Mouse (Mus musculus) forebrain, embryonic 16.5 days (tissue): ENCODE results near the gene Bcar3. TPM values are rescaled to one million over a fixed set of nuclear protein-coding genes. Genes with fewer than 3 reads are reported as not detected.

Experiments used
- ATAC-seq: fragments of 200-750 bp; cut with Nextera tagmentation; 2 replicates; pipeline ENCODE4 v1.8.0; 2017; ENCODE audit warnings: mild to moderate bottlenecking, moderate library complexity
- H3K27ac ChIP-seq: fragments of 300-500 bp; sonication (generic); 2 replicates; pipeline ENCODE4 v1.5.1; 2014; ENCODE audit warnings: low read length, control low read depth
- H3K27me3 ChIP-seq: fragments of 300-500 bp; sonication (generic); replicated peaks from 2 replicates; pipeline ENCODE4 v1.6.1; 2014; ENCODE audit warnings: low read length; ENCODE audit not compliant: control insufficient read depth, insufficient read depth
- H3K36me3 ChIP-seq: fragments of 300-500 bp; sonication (generic); 2 replicates; pipeline ENCODE4 v1.6.1; 2014; ENCODE audit not compliant: control insufficient read depth, insufficient read depth
- H3K4me1 ChIP-seq: fragments of 300-500 bp; sonication (generic); replicated peaks from 2 replicates; pipeline ENCODE4 v1.6.1; 2014; ENCODE audit warnings: low read length; ENCODE audit not compliant: control insufficient read depth, insufficient read depth
- H3K4me2 ChIP-seq: fragments of 300-500 bp; sonication (generic); 2 replicates; pipeline ENCODE4 v1.6.1; 2014; ENCODE audit warnings: mild to moderate bottlenecking, low read length, control low read depth
- H3K4me3 ChIP-seq: fragments of 300-500 bp; sonication (generic); replicated peaks from 2 replicates; pipeline ENCODE4 v1.5.1; 2014; ENCODE audit warnings: mild to moderate bottlenecking, low read length, control low read depth
- H3K9ac ChIP-seq: fragments of 300-500 bp; sonication (generic); replicated peaks from 2 replicates; pipeline ENCODE4 v1.6.1; 2014; ENCODE audit warnings: low read depth, low read length, control low read depth
- H3K9me3 ChIP-seq: fragments of 300-500 bp; sonication (generic); 2 replicates; pipeline ENCODE4 v1.6.1; 2016; ENCODE audit warnings: low read length; ENCODE audit not compliant: control insufficient read depth
- WGBS: fragments of 180-500 bp; shearing (Covaris S2); extraction: QIAGEN DNeasy Blood & Tissue Kit; methylation state at CpG from one replicate; pipeline ENCODE4 v1.1.7; 2014; 5-methylcytosine and 5-hydroxymethylcytosine counted together
- polyA plus RNA-seq: library from polyadenylated mRNA; unstranded; fragments of >200 nt; fragmentation: Nextera tagmentation; extraction: Ambion mirVana; gene quantifications from 2 replicates; pipeline ENCODE4 v1.2.1, GENCODE M21; 2015

The Bcar3 gene
- polyA plus RNA-seq, 1 experiment from 2014 or later = 5.3 TPM

GRCm38 (mm10) chr3:122428325-122428821, 134.4 kb downstream of the Bcar3 start:
- H3K36me3 ChIP-seq = no peaks in the 10 kb centered on the region
- 90% methylated on average over 7 of the region's 7 CpGs for WGBS
- no peaks in the 10 kb centered on the region for H3K27me3 ChIP-seq
- no peak overlapping the region for H3K27ac ChIP-seq
- H3K4me3 ChIP-seq = no peak overlapping the region
- no peak overlapping the region for H3K4me2 ChIP-seq
- no peaks in the 10 kb centered on the region for H3K4me1 ChIP-seq
- peak; percentile 82 for ATAC-seq
- H3K9me3 ChIP-seq = no peaks in the 10 kb centered on the region
- no peak overlapping the region for H3K9ac ChIP-seq

DNA sequence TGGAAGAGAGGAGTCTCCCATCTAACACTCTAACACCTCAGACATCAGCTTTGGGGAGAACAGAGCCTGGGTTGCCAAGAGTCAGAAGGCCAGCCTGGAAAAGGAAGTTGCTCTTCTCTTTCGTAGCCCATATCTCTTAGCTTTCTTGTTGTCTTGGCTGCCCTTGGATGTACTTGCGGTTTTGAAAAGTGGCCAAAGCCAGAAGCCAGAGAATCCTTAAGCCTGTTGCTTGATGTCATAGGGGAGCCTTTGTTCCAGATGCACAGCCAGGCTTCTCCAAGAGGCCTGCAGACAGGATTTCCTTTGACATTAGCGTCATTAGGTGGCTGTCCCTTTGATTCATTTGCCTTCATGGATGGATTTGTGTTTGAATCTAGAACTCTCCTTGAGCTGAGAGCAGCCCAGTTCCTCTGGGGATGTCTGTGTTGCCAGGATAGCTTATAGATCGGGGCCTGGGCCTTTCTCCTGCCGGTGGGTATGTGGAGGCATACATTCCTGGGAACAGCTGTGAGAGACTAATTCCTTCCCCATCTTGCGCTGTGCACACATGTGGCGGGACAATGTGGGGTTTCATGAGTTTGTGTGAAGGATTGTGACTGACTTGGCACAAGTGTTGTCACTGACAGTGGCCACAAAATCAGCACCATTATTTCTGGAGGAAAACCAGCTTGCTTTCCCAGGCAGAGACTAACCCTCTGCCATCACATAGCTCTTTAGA, 137.0 kb downstream of the Bcar3 start:
- Histone ChIP-seq H3K36me3 (no peaks in the 10 kb centered on the region), H3K4me2 (no peak overlapping the region), H3K4me3 (no peak overlapping the region), H3K27ac (no peak overlapping the region), H3K9ac (no peak overlapping the region), H3K9me3 (no peaks in the 10 kb centered on the region), H3K27me3 (no peaks in the 10 kb centered on the region), H3K4me1 (no peaks in the 10 kb centered on the region)
- WGBS = 84% methylated on average over 7 of the region's 7 CpGs
- no peak for ATAC-seq

DNA sequence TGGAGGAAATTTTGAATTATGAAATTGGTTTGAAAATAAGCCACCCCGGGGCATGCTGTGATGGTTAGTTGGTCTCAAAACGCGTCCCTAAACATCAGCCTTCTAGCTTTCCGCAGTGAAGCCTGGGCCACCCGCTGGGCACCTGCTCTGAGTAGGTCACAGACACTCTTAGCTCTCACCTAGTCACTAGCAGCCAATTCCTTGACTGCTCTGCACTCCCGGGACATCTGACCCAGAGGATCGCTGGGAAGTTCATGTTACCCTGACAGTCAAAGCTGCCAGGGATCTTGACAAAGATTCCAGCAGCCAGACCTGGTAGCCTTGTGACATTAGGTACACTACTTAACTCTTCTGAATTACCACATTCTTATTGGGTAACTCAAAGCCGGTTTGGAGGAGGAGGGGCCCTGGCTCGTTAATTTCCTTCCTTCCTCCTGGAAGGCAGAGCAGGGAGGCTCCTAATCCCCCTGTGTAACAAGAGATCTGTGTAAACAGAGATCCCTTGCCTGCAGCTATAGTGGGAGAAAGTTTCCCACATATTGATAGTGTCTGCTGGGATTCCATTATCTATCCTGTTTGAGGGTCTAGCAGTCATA, 139.0 kb downstream of the Bcar3 start:
- Histone ChIP-seq H3K9me3 (no peaks in the 10 kb centered on the region), H3K4me3 (no peak overlapping the region), H3K36me3 (no peaks in the 10 kb centered on the region), H3K4me2 (no peak overlapping the region), H3K9ac (no peak overlapping the region), H3K4me1 (no peaks in the 10 kb centered on the region), H3K27ac (no peak overlapping the region), H3K27me3 (no peaks in the 10 kb centered on the region)
- 16% methylated on average over 9 of the region's 9 CpGs for WGBS
- no peak for ATAC-seq

DNA sequence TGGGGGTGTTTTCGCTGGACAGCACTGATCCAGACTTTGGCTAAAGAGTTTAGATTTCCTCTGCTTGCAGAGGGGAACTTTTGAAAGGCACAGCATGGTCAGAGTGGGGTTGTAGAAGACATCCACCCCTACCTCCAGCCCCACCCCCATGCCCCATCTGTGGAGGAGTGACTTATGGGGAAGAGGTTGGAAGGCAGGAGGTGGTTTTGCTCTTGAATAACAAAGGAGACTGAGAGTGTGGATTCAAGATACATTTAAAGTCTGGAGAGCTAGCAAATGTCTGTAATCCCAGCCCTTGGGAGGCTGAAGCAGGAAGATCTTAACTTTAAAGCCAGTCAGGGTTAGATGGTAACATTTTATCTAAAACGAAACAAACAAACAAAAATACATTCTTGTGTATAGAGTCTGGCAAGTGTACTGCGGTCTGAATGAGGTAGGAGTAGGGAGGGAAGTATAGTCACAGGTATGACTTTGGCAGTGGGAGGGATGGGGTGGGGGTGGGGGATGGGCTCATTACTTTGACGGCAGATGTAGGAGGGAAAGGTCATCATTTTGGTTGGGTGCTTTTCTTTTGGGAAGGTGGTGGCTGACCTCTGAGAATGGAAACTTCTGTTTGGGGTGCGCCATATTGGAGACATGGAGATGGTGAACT, 140.2 kb downstream of the Bcar3 start:
- no peak for ATAC-seq
- Histone ChIP-seq H3K4me2 (no peak overlapping the region), H3K9ac (no peak overlapping the region), H3K36me3 (no peaks in the 10 kb centered on the region), H3K4me1 (no peaks in the 10 kb centered on the region), H3K4me3 (no peak overlapping the region), H3K27me3 (no peaks in the 10 kb centered on the region), H3K9me3 (no peaks in the 10 kb centered on the region), H3K27ac (no peak overlapping the region)
- WGBS = 91% methylated on average over 5 of the region's 5 CpGs

DNA sequence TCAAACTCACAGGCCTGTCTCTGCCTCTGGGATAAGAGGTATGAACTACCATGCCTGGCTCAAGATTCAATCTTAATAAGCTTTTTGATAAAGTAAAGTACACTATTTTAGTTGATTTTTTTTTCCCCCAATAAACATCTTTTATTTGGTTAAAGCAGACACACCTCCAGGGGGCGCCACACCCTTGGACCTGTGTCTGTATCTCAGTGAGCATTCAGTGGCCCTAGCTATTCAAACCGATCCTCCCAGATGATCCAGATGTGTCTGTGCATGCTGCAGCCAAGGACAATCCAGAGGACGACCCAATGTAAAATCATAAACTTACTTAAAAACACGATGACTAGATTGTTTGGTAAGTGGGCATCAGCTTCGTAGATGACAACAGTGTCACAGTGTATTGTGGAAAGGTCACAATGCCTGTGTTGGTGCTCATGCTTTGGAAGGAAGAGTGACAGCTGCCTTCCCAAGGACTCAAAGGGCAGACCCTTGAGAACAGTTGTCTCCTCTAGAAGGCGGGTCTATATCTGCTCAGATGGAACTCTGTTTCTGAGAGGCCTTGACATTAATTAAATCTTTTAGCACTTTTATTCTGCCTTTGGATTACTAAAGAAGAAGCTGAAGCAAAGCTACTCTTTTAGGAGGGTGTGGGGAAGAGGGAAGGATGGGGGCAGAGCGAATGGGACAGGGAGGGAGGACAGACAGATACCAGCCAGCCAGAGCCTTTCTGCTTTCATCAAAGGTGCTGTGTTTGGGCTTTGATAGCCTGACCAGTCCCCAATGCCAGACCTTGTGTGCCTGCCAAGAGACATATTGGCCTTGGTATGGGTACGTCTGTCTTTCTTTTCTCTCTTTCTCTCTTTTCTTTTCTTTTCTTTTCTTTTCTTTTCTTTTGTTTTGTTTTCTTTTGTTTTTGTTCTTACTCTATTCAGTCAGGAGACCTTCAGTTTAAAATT, 141.3 kb downstream of the Bcar3 start:
- Histone ChIP-seq H3K9ac (no peak overlapping the region), H3K36me3 (no peaks in the 10 kb centered on the region), H3K4me3 (no peak overlapping the region), H3K27me3 (no peaks in the 10 kb centered on the region), H3K9me3 (no peaks in the 10 kb centered on the region), H3K4me1 (no peaks in the 10 kb centered on the region), H3K27ac (no peak overlapping the region), H3K4me2 (no peak overlapping the region)
- ATAC-seq = no peak
- WGBS = 70% methylated on average over 8 of the region's 8 CpGs

DNA sequence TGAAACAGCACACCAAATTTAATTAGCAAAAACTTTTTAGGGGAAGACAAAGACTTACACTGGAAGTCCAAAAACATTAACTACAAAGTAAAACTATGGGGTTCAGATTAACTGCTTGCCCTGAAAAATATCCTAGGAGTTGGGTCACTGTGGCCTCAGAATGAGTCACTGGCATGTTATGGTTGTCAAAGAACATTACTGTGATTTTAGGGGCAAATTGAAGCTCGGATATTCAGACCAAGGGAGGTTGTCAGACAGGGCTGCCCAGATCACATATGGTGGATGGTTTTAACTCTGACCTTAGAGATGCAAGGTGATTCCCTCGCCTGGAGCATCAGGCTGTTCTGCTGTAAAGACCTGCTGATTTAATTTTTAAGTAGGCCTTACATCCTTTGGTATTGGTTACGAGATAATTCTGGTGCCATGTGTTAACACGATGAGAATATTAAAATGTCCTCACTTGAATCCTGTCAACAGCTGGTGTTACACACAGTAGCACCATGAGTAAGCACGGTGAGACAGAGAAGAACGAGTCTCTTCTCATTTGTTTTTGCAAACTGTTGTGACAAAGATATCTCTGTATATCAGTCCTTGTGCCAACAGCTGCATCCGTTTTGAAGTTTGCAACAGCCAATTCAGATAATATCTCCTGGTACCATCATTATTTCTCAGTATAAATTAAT, 144.3 kb downstream of the Bcar3 start:
- H3K4me1 ChIP-seq = no peaks in the 10 kb centered on the region
- H3K27me3 ChIP-seq = no peaks in the 10 kb centered on the region
- no peaks in the 10 kb centered on the region for H3K9me3 ChIP-seq
- ATAC-seq = no peak
- H3K36me3 ChIP-seq = no peaks in the 10 kb centered on the region
- H3K27ac ChIP-seq = no peak overlapping the region
- H3K9ac ChIP-seq = no peak overlapping the region
- H3K4me2 ChIP-seq = no peak overlapping the region
- 77% methylated on average over 7 of the region's 7 CpGs for WGBS
- H3K4me3 ChIP-seq = no peak overlapping the region

DNA sequence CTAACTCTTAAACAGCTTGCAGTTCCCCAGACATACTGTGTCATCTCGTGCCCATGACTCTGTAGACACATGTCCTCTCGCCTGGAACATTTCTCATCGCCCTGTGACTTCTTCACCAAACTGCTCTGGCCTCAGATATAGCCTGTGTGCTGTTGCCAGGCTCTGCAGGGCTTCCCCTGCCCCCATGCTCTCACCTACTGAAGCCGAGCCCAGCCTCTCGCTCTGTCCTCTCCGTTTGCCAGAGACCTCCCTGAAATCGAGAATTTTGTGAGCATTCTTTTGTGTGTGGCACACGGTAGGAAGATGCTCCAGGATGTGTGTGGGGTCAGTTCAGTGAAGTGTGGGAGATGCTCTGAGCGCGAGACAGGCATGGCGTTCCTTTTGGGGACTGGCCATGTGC, 151.8 kb downstream of the Bcar3 start:
- Histone ChIP-seq H3K9me3 (no peaks in the 10 kb centered on the region), H3K9ac (no peak overlapping the region), H3K4me3 (no peak overlapping the region), H3K36me3 (no peaks in the 10 kb centered on the region), H3K27ac (no peak overlapping the region), H3K4me2 (no peak overlapping the region), H3K4me1 (no peaks in the 10 kb centered on the region), H3K27me3 (no peaks in the 10 kb centered on the region)
- no peak for ATAC-seq
- WGBS = 86% methylated on average over 11 of the region's 11 CpGs

DNA sequence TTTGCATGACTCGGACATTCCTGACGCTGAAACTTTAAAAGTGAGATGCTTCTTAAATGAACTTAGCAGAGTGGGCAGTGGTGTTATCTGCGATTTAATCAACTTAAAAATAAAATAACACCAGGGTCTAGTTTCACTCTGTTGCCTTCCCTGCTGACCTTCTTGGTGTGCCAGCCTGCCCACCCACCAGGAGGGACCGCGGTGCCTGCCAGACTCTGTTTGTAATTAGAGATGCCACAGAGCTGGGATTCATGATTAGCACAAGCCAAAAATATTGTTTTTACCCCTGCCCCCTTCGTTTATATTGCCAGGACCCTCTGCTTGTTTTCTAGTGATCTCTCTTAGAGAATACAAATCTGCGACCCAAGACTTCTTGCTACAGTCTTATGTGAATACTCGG, 152.7 kb downstream of the Bcar3 start:
- 75% methylated on average over 8 of the region's 8 CpGs for WGBS
- Histone ChIP-seq H3K4me1 (no peaks in the 10 kb centered on the region), H3K27ac (no peak overlapping the region), H3K4me2 (no peak overlapping the region), H3K9ac (no peak overlapping the region), H3K4me3 (no peak overlapping the region), H3K9me3 (no peaks in the 10 kb centered on the region), H3K27me3 (no peaks in the 10 kb centered on the region), H3K36me3 (no peaks in the 10 kb centered on the region)
- ATAC-seq = no peak
